Mouse (Mus musculus) MEL (cell line): ENCODE measurements around the gene Vamp8.

Experiments used
- EP300 ChIP-seq, 2 experiments: IDR thresholded peaks; 2 replicates each; pipeline ENCODE4 v1.6.1; 2011; ENCODE audit warnings: improper control_type of control experiment in 2 of 2, low read length in 2 of 2, low read depth in 1 of 2, mild to moderate bottlenecking in 1 of 2
- MYC ChIP-seq: IDR thresholded peaks from 2 replicates; pipeline ENCODE4 v1.6.1; 2011; ENCODE audit warnings: low read depth, mild to moderate bottlenecking, low read length, improper control_type of control experiment, moderate library complexity
- NRF1 ChIP-seq: IDR thresholded peaks from 2 replicates; pipeline ENCODE4 v1.6.1; 2014; ENCODE audit warnings: low read depth, mild to moderate bottlenecking, inconsistent platforms, low read length, improper control_type of control experiment, moderate library complexity; ENCODE audit not compliant: poor library complexity, insufficient read depth, severe bottlenecking
- POLR2A ChIP-seq, 2 experiments: IDR thresholded peaks; 2 replicates each; pipeline ENCODE4 v1.6.1; 2011 to 2012; ENCODE audit warnings: low read length in 2 of 2, mild to moderate bottlenecking in 2 of 2, control low read depth in 1 of 2, improper control_type of control experiment in 1 of 2, low read depth in 1 of 2, moderate library complexity in 1 of 2; ENCODE audit not compliant: control insufficient read depth in 1 of 2, insufficient read depth in 1 of 2, poor library complexity in 1 of 2
- SIN3A ChIP-seq: IDR thresholded peaks from 2 replicates; pipeline ENCODE4 v1.6.1; 2012; ENCODE audit warnings: low read length, improper control_type of control experiment, inconsistent platforms

DNA sequence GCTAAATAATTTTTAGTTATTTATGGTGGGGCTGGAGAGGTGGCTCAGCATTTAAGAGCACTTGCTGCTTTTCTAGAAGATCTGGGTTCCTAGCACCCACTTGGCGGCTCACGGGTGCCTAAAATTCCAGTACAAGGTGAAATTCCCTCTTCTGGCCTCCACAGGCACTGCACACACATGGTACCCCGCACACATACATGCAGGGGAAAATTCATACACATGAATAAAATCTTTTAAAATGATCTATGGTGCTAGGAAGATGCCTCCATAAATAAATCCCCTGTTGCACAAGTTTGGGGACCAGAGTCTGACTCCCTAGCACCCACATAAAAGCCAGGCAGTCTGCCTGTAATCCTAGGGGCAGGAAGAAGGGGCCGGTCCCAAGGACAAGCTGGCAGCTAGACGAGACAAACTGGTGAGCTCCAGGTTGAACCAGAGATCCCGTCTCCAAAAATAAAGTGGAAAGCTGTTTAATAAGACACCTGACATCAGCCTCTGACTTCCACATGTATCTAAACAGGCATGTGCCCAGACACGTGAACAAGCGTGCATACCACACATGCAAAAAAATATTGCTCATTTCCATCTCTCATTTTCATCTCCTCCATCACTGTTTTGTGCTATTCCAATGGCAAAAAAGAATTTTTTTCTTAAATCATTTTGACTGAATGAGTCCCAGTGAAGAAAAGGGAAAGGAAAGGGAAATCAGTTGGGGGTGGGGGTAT is 11.8 kb downstream of the Vamp8 start:
- TF ChIP-seq EP300 (IDR thresholded peaks at IDR 0.05; ENCODE audit: low read depth in 1 of 2, low read length in 2 of 2) (no peak), POLR2A (IDR thresholded peaks at IDR 0.05; ENCODE audit: control insufficient read depth in 1 of 2, insufficient read depth in 1 of 2, low read depth in 1 of 2, low read length in 2 of 2, poor library complexity in 1 of 2) (no peak; a peak in 1 of 4 replicates), SIN3A (no peak; the same call in 1 of the 2 replicates), MYC (peak; percentile 75; the same call in 1 of the 2 replicates), NRF1 (no peak)
